Mouse (Mus musculus) small intestine, adult 2 months (tissue): ENCODE measurements around the gene Dclk1. TPM values are rescaled to one million over a fixed set of nuclear protein-coding genes. Genes with fewer than 3 reads are reported as not detected.

Experiments
- H3K27ac ChIP-seq: fragments of 200-500 bp; 2 replicates; pipeline ENCODE4 v1.5.1; 2012; ENCODE audit warnings: low read depth, low read length, control low read depth, inconsistent platforms; ENCODE audit not compliant: insufficient read depth
- H3K27me3 ChIP-seq: fragments of 200-500 bp; 2 replicates; pipeline ENCODE4 v1.6.1; 2012; ENCODE audit warnings: mild to moderate bottlenecking, moderate library complexity, low read length, inconsistent platforms; ENCODE audit not compliant: control insufficient read depth, insufficient read depth
- H3K36me3 ChIP-seq: fragments of 200-500 bp; 2 replicates; pipeline ENCODE4 v1.6.1; 2012; ENCODE audit warnings: mild to moderate bottlenecking, low read length, control low read depth, inconsistent platforms; ENCODE audit not compliant: control insufficient read depth, insufficient read depth
- H3K4me1 ChIP-seq: fragments of 200-500 bp; 2 replicates; pipeline ENCODE4 v1.6.1; 2012; ENCODE audit warnings: low read length, inconsistent platforms, mixed read lengths; ENCODE audit not compliant: control insufficient read depth, insufficient read depth, insufficient read length
- H3K4me3 ChIP-seq: fragments of 200-500 bp; 2 replicates; pipeline ENCODE4 v1.5.1; 2012; ENCODE audit warnings: low read depth, mild to moderate bottlenecking, control low read depth, inconsistent platforms, low read length, moderate library complexity
- CTCF ChIP-seq: fragments of 200-500 bp; IDR thresholded peaks from 2 replicates; pipeline ENCODE4 v1.5.1; 2012; ENCODE audit warnings: low read depth, mild to moderate bottlenecking, control low read depth, inconsistent platforms, low read length, moderate library complexity, mixed read lengths; ENCODE audit not compliant: insufficient replicate concordance, insufficient read length; ENCODE audit errors: extremely low read depth
- POLR2A ChIP-seq: fragments of 200-500 bp; IDR thresholded peaks from 2 replicates; pipeline ENCODE4 v1.6.1; 2012; ENCODE audit warnings: low read depth, mild to moderate bottlenecking, control low read depth, inconsistent platforms, low read length, moderate library complexity
- WGBS: fragments of 180-500 bp; shearing (Covaris S2); methylation state at CpG from one replicate; pipeline ENCODE4 v1.1.7; 2018; 5-methylcytosine and 5-hydroxymethylcytosine counted together
- polyA plus RNA-seq: library from polyadenylated mRNA; depleted of rRNA; stranded (reverse); fragments of >200 nt; gene quantifications from 2 replicates; pipeline ENCODE4 v1.2.3, GENCODE M21; 2012

Gene Dclk1
- polyA plus RNA-seq, 1 experiment, result 3.2 TPM

DNA sequence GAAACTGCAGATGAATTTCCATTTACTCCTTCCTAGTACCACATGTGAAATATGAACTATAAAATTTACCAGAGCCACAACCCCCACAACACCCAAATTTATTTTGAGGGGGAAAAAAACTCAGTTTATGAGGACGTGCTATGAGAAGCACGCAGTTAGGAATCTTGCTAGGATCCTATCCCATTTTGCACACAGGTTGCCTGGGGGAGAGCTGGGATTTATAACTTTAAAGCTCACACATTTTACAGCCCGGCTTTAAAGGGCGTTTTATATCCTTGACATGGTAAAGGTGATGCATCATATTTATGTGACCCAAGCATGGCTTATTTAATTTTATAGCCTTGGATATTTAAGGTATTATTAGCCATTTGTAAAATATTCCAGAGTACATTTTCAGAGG lies 237.1 kb downstream of the Dclk1 start:
- Histone ChIP-seq H3K4me3 (no peak overlapping the region), H3K27me3 (no peaks in the 10 kb centered on the region), H3K27ac (no peak overlapping the region), H3K4me1 (no peaks in the 10 kb centered on the region), H3K36me3 (no peaks in the 10 kb centered on the region)
- whole genome bisulfite sequencing, result 53% methylated on average over 4 of the region's 4 CpGs
- TF ChIP-seq CTCF (no peak), POLR2A (no peak)

DNA sequence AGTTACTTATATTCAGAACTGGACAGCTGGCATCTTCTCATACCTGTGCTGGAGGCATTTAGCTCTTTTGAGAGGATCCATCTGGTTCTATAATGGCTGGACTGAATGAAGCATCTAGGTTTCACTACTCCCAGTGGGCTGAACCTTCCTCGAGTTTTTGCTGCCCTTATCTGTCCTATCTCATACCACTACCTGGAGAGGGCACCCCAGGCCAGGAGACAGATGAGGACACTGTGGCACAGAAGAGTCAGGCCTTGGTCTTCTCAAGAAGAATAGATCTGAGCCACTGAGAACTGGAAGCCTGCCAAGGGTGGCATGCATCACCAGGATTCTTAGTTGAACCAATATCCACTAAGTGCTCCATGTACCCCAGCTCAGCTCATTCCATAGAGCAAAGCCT lies 239.0 kb downstream of the Dclk1 start:
- WGBS, result 29% methylated on average over 1 of the region's 1 CpGs
- Histone ChIP-seq H3K4me1 (no peaks in the 10 kb centered on the region), H3K36me3 (no peaks in the 10 kb centered on the region), H3K4me3 (no peak overlapping the region), H3K27ac (no peak overlapping the region), H3K27me3 (no peaks in the 10 kb centered on the region)
- TF ChIP-seq POLR2A (no peak), CTCF (no peak)

DNA sequence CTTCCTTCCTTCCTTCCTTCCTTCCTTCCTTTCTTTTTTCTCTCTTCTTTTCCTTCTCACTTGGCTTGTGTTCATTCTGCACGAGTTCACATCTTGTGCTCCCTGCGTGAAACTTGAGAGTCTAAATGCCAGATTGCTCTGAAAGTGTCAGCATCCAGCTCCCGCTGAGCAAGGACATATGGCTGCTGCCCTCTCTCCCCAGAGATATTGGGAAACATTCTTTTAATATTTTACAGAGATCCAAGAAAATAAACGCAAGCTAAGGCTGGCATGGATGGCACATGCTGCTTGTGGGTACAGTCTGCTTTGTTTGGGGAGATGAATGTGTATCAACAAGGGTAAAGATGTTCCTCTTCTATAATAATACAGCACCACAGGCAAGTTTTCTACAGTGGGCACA lies 241.2 kb downstream of the Dclk1 start:
- Histone ChIP-seq H3K4me1 (no peaks in the 10 kb centered on the region), H3K4me3 (no peak overlapping the region), H3K36me3 (no peaks in the 10 kb centered on the region), H3K27ac (no peak overlapping the region), H3K27me3 (no peaks in the 10 kb centered on the region)
- TF ChIP-seq CTCF, result no peak
- no peak for TF ChIP-seq POLR2A
- 56% methylated on average over 4 of the region's 4 CpGs for WGBS

DNA sequence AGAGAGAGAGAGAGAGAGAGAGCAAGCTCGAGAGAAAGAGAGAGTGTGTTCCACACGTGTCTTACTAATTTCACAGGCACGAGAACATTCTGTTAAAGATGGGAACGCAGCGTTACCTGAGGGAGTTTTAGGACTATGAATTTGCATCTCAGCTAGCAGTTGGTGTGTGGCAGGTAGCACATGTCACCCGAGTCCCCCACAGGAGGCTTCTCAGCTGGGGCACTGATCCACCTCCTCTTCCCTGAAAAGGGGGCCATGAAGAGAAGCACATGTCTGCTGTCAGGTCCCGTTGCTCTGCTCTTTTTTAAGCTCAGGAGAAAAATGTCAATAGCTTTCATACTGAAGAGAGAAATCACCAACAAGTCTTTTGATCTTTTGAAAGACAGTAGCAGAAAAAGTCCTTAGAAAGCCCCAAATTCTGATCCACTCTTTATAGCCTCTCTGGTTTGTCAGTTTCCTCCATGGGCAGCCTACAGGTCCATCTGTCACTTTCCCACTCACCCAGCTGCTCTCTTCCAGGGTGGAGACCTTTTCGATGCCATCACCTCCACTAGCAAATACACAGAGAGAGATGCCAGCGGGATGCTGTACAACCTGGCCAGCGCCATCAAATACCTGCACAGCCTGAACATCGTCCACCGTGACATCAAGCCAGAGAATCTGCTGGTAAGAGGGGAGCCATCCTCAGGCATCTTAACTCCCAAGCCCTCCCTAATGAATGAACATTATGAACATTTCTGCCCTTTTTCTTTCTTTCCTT lies 247.2 kb downstream of the Dclk1 start:
- 64% methylated on average over 12 of the region's 12 CpGs for WGBS
- Histone ChIP-seq H3K36me3 (no peaks in the 10 kb centered on the region), H3K27me3 (no peaks in the 10 kb centered on the region), H3K4me3 (no peak overlapping the region), H3K4me1 (no peaks in the 10 kb centered on the region), H3K27ac (no peak overlapping the region)
- TF ChIP-seq CTCF (no peak), POLR2A (no peak)

DNA sequence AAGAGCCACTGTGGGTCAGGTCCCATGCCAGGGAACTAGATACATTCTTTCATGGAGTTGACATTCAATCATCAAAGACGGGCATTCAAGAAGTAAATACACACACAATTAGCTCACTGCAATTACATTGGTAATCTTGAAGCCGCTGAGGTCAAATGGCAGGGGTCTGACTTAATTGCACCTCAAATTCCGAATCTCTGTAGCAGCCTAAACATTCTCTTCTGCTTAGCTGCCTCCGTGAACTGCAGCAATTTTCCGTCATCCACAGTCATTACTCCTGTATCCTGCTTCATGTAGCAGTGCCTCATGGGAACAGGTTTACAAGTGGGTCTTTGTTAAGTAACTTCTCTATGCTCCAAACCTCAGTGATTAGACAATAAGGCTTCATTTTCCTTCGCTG lies 249.9 kb downstream of the Dclk1 start:
- WGBS, result 50% methylated on average over 6 of the region's 6 CpGs
- H3K27ac ChIP-seq, result no peak overlapping the region
- TF ChIP-seq POLR2A (no peak), CTCF (no peak)

DNA sequence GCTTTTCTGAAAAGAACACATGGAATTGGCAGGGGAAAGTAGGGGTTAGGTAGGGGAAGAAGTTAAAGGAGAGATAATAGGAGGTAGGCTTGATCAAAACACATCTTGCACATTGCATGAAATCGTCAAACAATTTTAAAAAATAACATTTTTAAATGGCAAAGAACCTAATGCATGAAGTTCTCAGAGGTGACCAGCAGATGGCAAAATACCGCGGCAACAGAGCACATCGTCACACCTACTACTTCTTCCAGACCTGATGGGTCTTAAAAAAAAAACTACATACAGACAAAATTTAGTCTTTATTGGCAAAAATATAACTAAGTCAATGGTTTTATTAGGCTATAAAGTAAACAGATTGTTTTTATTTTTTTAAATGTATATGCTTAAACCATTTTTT lies 252.2 kb downstream of the Dclk1 start:
- Histone ChIP-seq H3K36me3 (no peaks in the 10 kb centered on the region), H3K4me3 (no peak overlapping the region), H3K27ac (no peak overlapping the region), H3K4me1 (no peaks in the 10 kb centered on the region), H3K27me3 (no peaks in the 10 kb centered on the region)
- WGBS, result 52% methylated on average over 4 of the region's 4 CpGs
- TF ChIP-seq CTCF (no peak), POLR2A (no peak)

More for the DNA sequence above, 249.9 kb downstream of the Dclk1 start:
- Histone ChIP-seq H3K4me1 (no peaks in the 10 kb centered on the region), H3K27me3 (no peaks in the 10 kb centered on the region), H3K4me3 (no peak overlapping the region), H3K36me3 (no peaks in the 10 kb centered on the region)

DNA sequence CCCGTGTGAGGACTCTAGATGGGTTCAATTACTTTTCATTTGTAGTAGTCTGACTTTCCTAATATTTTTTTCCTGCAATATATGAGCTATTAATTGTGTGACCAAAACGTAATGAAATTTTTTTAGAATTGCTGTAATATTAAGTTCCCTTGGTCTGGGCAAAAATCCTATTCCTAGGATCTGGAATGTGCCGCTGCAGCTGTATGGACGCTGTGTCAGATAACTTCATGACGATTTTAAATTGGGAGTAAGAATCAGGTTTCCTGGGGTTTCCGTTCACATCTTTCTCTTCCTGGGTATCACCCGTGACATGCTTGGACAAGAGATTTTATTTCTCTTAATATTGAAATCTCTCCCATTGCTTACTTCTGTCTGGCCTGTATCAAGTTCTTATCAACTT lies 253.1 kb downstream of the Dclk1 start:
- Histone ChIP-seq H3K27me3 (no peaks in the 10 kb centered on the region), H3K27ac (no peak overlapping the region), H3K36me3 (no peaks in the 10 kb centered on the region), H3K4me1 (no peaks in the 10 kb centered on the region), H3K4me3 (no peak overlapping the region)
- WGBS, result 88% methylated on average over 7 of the region's 7 CpGs
- TF ChIP-seq POLR2A, result no peak
- TF ChIP-seq CTCF, result no peak

DNA sequence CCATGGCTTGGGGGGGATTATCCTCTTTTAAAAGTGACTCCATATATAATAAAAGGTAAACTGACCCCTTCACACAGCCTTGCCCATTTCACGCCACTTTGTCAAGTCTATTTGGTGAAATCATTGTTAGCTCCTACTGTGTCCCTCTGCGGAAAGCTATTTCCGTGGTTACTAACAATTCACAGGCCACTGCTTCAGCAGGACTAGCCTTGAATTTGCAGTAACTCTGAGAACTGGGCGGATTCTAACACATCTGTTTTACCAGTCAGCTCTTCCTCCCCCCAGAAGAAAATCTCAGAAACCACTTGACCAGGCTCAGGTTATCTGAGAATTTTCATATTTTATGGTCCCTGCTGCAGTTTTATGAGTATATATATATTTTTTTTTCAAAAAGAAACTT lies 253.7 kb downstream of the Dclk1 start:
- TF ChIP-seq POLR2A (no peak), CTCF (no peak)
- Histone ChIP-seq H3K27me3 (no peaks in the 10 kb centered on the region), H3K27ac (no peak overlapping the region), H3K4me1 (no peaks in the 10 kb centered on the region), H3K4me3 (no peak overlapping the region), H3K36me3 (no peaks in the 10 kb centered on the region)
- WGBS, result 55% methylated on average over 4 of the region's 4 CpGs
